Mouse (Mus musculus): ENCODE measurements around the gene U2af1l4. TPM values are rescaled to one million over a fixed set of nuclear protein-coding genes. Genes with fewer than 3 reads are reported as not detected.

The U2af1l4 gene
- polyA plus RNA-seq, 1 experiment from 2014 or later = 73.1 TPM

DNA sequence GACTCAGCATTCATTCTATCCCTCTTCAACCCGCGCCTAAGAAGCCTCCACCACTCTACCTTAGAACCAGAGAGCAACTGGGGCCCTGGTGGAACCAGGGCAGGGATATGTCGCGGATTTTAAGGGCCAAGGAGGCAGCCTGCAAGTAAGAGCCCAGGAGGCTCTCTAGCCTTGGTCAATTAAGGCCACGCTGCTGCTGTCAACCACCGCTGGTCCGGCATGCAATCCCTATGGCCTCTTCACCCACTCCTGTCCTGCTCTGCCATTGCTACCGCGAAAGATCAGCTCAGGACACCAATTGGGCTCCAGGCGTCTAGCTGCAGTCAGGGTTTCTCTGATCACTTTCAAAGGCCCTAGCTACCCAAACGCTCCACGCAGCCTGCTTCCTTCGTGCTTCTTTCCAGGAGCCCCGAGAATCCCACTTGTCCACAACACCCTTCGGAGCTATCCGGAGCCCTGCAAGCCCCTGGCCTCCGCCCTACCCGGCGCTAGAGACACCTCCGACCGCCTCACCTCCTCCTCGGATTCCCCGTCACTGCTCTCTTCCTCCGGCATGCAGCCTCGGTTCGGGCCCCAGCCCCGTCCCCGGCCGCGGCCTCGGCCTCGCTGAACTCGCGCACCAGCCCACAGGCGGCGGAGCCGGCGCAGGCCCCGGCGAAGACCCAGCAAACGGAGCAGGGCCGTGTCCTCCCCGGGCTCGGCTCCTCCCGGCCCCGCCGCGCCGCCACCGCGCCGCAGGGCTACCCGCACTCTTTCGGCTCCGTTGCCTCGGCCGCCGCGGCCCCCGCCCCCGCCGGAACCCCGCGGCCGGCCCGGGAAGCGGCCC is 25.0 kb downstream of the U2af1l4 start:
- DNase-seq (ENCODE audit: low spot score) = peak; percentile 62
- H3K4me2 ChIP-seq = peak overlapping the region; percentile 83
- H3K9me3 ChIP-seq (ENCODE audit: control insufficient read depth, low read length) = no peaks in the 10 kb centered on the region
- peak overlapping the region; percentile 99 for H3K9ac ChIP-seq (ENCODE audit: low read depth, low read length)
- peaks cover 27% of the 10 kb centered on the region for H3K36me3 ChIP-seq (ENCODE audit: control insufficient read depth, insufficient read depth, low read length)
- H3K4me1 ChIP-seq (replicated peaks; ENCODE audit: control insufficient read depth, insufficient read depth, low read length) = peaks cover 11% of the 10 kb centered on the region
- WGBS = under 1% methylated on average over 52 of the region's 67 CpGs
- ATAC-seq (replicated peaks; ENCODE audit: low FRiP score) = peak; percentile 27
- H3K4me3 ChIP-seq (ENCODE audit: low read depth, low read length) = peak overlapping the region; percentile 96
- no peaks in the 10 kb centered on the region for H3K27me3 ChIP-seq (replicated peaks; ENCODE audit: control insufficient read depth, insufficient read depth, low read length)
- peak overlapping the region; percentile 91 for H3K27ac ChIP-seq (ENCODE audit: low read depth, low read length)

DNA sequence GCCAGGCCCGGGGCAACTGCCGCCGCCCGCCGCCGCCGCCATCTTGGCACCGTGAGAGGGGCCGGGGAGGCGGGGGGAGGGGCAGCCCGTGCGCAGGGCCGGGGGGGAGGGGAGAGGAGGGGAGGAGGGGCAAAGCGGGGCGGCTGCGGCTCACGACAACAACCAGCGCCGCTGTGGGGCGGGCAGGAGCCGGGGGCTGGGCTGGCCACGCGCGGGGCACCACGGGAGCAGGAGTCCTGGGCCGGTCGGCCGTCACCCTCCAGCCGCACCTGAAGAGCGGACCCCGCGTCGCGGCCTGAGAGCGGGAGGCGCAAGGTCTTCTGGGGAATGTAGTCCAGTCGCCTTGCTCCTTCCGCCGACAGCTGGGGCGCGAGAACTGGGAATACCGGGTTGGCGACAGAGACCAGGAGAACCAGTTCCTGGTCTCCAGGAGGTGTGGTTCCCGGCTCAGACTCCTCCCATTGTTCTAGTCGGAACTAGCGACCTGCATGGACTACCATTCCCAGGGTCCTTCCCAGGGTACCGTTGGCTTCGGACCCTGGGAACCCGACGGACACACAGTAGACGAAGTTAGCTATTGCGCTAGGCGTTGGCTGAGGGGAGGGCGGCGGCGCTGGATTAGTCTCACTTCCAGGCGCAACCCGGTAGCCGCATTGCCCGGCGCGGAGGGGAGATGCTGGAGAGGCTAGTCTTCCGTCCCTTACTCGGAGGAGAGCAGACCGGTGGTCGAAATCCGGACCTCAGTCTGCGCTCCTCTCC is 25.8 kb downstream of the U2af1l4 start, which contains the start of gene Kmt2b:
Kmt2b (minus strand) TSS at position 51 of the 759 bp plus-strand sequence.
- H3K36me3 ChIP-seq (ENCODE audit: control insufficient read depth, insufficient read depth, low read length) = peaks cover 21% of the 10 kb centered on the region
- WGBS = under 1% methylated on average over 48 of the region's 68 CpGs

GRCm38 (mm10) chr7:30589435-30590301 is 26.6 kb downstream of the U2af1l4 start:
- Histone ChIP-seq H3K9me3 (ENCODE audit: control insufficient read depth, low read length) (no peaks in the 10 kb centered on the region), H3K4me1 (replicated peaks; ENCODE audit: control insufficient read depth, insufficient read depth, low read length) (peaks cover 11% of the 10 kb centered on the region), H3K36me3 (ENCODE audit: control insufficient read depth, insufficient read depth, low read length) (peaks cover 16% of the 10 kb centered on the region; the same call in 1 of the 2 replicates), H3K27me3 (replicated peaks; ENCODE audit: control insufficient read depth, insufficient read depth, low read length) (no peaks in the 10 kb centered on the region), H3K4me2 (peak overlapping the region; percentile 63), H3K27ac (ENCODE audit: low read depth, low read length) (peak overlapping the region; percentile 91), H3K9ac (ENCODE audit: low read depth, low read length) (peak overlapping the region; percentile 99), H3K4me3 (ENCODE audit: low read depth, low read length) (peak overlapping the region; percentile 96)
- DNase-seq (ENCODE audit: low spot score) = peak; percentile 84
- ATAC-seq (replicated peaks; ENCODE audit: low FRiP score) = peak; percentile 54
- 32% methylated on average over 39 of the region's 40 CpGs for WGBS

More for the DNA sequence above, 25.8 kb downstream of the U2af1l4 start, which contains the start of gene Kmt2b:
- DNase-seq (ENCODE audit: low spot score) = peak; percentile 98
- H3K27me3 ChIP-seq (replicated peaks; ENCODE audit: control insufficient read depth, insufficient read depth, low read length) = no peaks in the 10 kb centered on the region
- H3K4me3 ChIP-seq (ENCODE audit: low read depth, low read length) = peak within 1 kb of the TSS; percentile 96
- ATAC-seq (replicated peaks; ENCODE audit: low FRiP score) = peak; percentile 93
- H3K4me1 ChIP-seq (replicated peaks; ENCODE audit: control insufficient read depth, insufficient read depth, low read length) = peaks cover 11% of the 10 kb centered on the region
- peak within 1 kb of the TSS; percentile 99 for H3K9ac ChIP-seq (ENCODE audit: low read depth, low read length)
- no peaks in the 10 kb centered on the region for H3K9me3 ChIP-seq (ENCODE audit: control insufficient read depth, low read length)
- peak within 1 kb of the TSS; percentile 91 for H3K27ac ChIP-seq (ENCODE audit: low read depth, low read length)
- H3K4me2 ChIP-seq = peak within 1 kb of the TSS; percentile 83

GRCm38 (mm10) chr7:30590927-30591604 is 28.0 kb downstream of the U2af1l4 start:
- H3K27me3 ChIP-seq (replicated peaks; ENCODE audit: control insufficient read depth, insufficient read depth, low read length) = no peaks in the 10 kb centered on the region
- no peak for DNase-seq (ENCODE audit: low spot score)
- H3K9me3 ChIP-seq (ENCODE audit: control insufficient read depth, low read length) = no peaks in the 10 kb centered on the region
- H3K4me1 ChIP-seq (replicated peaks; ENCODE audit: control insufficient read depth, insufficient read depth, low read length) = peaks cover 11% of the 10 kb centered on the region
- no peak for ATAC-seq (replicated peaks; ENCODE audit: low FRiP score)
- no peak overlapping the region for H3K9ac ChIP-seq (ENCODE audit: low read depth, low read length)
- peaks cover 8% of the 10 kb centered on the region; the same call in 1 of the 2 replicates for H3K36me3 ChIP-seq (ENCODE audit: control insufficient read depth, insufficient read depth, low read length)
- H3K4me3 ChIP-seq (ENCODE audit: low read depth, low read length) = no peak overlapping the region
- H3K4me2 ChIP-seq = no peak overlapping the region
- no peak overlapping the region for H3K27ac ChIP-seq (ENCODE audit: low read depth, low read length)
- 82% methylated on average over 9 of the region's 9 CpGs for WGBS

DNA sequence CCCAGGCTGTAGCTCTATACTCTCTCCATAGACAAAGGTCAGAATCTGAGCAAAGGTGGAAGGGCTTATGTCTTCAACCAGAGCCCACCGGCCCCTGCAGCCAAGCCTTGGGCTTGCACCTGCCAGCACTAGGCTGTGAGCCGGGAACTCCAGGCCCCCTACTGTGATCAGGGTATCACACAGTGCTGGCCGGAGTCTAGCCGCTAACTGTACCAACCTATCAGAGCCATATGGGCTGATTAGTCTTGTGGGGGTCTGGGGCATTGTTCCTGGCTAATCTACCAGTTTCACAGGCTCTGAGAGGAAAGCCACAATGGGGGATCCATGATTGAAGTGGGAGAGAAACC is 28.5 kb downstream of the U2af1l4 start:
- DNase-seq (ENCODE audit: low spot score) (no peak), ATAC-seq (replicated peaks; ENCODE audit: low FRiP score) (no peak)
- Histone ChIP-seq H3K9me3 (ENCODE audit: control insufficient read depth, low read length) (no peaks in the 10 kb centered on the region), H3K4me2 (no peak overlapping the region), H3K36me3 (ENCODE audit: control insufficient read depth, insufficient read depth, low read length) (peaks cover 5% of the 10 kb centered on the region; the same call in 1 of the 2 replicates), H3K27ac (ENCODE audit: low read depth, low read length) (no peak overlapping the region), H3K27me3 (replicated peaks; ENCODE audit: control insufficient read depth, insufficient read depth, low read length) (no peaks in the 10 kb centered on the region), H3K4me1 (replicated peaks; ENCODE audit: control insufficient read depth, insufficient read depth, low read length) (peaks cover 11% of the 10 kb centered on the region), H3K4me3 (ENCODE audit: low read depth, low read length) (no peak overlapping the region), H3K9ac (ENCODE audit: low read depth, low read length) (no peak overlapping the region)
- 64% methylated on average over 4 of the region's 4 CpGs for WGBS

GRCm38 (mm10) chr7:30592772-30593423 is 29.8 kb downstream of the U2af1l4 start:
- ATAC-seq (replicated peaks; ENCODE audit: low FRiP score) = no peak

GRCm38 (mm10) chr7:30593579-30594509 is 30.7 kb downstream of the U2af1l4 start:
- Histone ChIP-seq H3K4me1 (replicated peaks; ENCODE audit: control insufficient read depth, insufficient read depth, low read length) (peaks cover 6% of the 10 kb centered on the region), H3K4me3 (ENCODE audit: low read depth, low read length) (no peak overlapping the region), H3K27me3 (replicated peaks; ENCODE audit: control insufficient read depth, insufficient read depth, low read length) (no peaks in the 10 kb centered on the region), H3K27ac (ENCODE audit: low read depth, low read length) (no peak overlapping the region), H3K9ac (ENCODE audit: low read depth, low read length) (no peak overlapping the region), H3K9me3 (ENCODE audit: control insufficient read depth, low read length) (no peaks in the 10 kb centered on the region), H3K4me2 (no peak overlapping the region), H3K36me3 (ENCODE audit: control insufficient read depth, insufficient read depth, low read length) (no peaks in the 10 kb centered on the region)
- ATAC-seq (replicated peaks; ENCODE audit: low FRiP score) = no peak
- WGBS = 63% methylated on average over 10 of the region's 10 CpGs
- DNase-seq (ENCODE audit: low spot score) = no peak

More at GRCm38 (mm10) chr7:30592772-30593423, 29.8 kb downstream of the U2af1l4 start:
- Histone ChIP-seq H3K27me3 (replicated peaks; ENCODE audit: control insufficient read depth, insufficient read depth, low read length) (no peaks in the 10 kb centered on the region), H3K4me1 (replicated peaks; ENCODE audit: control insufficient read depth, insufficient read depth, low read length) (peaks cover 6% of the 10 kb centered on the region), H3K9ac (ENCODE audit: low read depth, low read length) (no peak overlapping the region), H3K4me3 (ENCODE audit: low read depth, low read length) (no peak overlapping the region), H3K36me3 (ENCODE audit: control insufficient read depth, insufficient read depth, low read length) (no peaks in the 10 kb centered on the region), H3K9me3 (ENCODE audit: control insufficient read depth, low read length) (no peaks in the 10 kb centered on the region), H3K4me2 (no peak overlapping the region), H3K27ac (ENCODE audit: low read depth, low read length) (no peak overlapping the region)
- no peak for DNase-seq (ENCODE audit: low spot score)
- 48% methylated on average over 5 of the region's 5 CpGs for WGBS

All from liver, embryonic 11.5 days (tissue).